Mouse (Mus musculus): ENCODE results near the gene Olfr1250.
"Not testable (repeated sequence)": the region's sequence is repeated elsewhere in the genome, so short reads cannot be mapped to it uniquely, and the experiment has no call there.

Gene Olfr1250

DNA sequence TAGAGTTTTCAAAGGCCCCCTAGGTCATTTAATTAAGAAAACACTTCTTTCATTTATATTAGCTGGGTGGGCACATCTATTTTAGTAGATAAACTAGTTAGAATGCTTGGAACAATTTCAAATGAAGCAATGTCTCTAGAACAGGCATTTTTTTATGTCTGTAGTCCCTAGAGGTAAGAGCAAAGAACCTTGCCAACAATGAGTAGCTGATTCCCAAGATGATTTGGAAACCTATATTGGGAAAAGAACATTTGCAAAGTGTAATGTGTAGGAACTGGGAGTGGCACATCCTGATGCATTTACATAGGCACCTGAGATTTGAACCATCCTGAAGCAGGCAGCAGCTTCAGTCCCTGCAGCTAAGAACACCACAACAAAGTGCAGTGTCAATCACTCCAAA lies at the start of gene Olfr1250:
TSS of gene Olfr1250 (minus strand) at position 101 of the 400 bp plus-strand sequence.
- no peak for DNase-seq (ENCODE audit: low read depth, low spot score)

DNA sequence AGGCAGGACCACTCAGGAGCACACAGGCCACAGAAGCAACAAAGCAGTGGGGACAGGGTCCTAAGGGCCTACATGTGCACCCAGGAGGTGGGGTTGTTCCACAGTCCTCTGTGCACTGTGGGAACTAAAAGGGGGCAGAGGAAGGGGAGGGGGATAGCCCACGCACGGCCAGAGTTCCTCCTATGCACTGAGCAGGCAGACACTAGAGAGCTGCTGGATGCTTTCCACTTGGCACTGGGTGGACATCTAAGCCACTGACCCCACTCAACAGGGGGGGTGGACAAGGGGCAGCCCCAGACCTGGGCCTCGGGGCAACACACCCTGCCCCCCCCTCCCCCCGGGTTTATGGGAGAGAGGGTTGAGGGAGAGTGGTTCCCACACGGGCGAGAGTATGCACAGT lies 30.7 kb upstream of the Olfr1250 start:
- DNase-seq (ENCODE audit: low read depth, low spot score), result no peak

DNA sequence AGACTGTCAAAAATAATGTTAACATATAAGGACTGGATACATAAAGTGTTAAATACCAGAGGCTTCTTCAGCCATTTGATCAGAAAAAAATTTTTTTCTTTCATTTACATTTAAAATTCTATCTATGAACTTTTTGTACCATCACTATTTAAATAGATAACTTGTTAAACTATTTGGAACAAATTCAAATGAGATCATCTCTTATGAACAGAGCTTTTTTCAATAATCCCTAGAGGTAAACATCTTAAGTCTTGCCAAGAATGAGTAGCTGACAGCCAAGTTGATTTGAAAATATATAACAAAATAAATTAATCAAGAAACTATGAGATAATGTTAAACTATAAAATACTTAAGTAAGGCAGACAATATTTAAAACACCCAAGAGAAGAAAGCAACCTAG lies 10.6 kb upstream of the Olfr1250 start, which contains the start of gene Olfr1251:
TSS of gene Olfr1251 (minus strand) at position 101 of the 400 bp plus-strand sequence.
- no peak for DNase-seq (ENCODE audit: low read depth, low spot score)

DNA sequence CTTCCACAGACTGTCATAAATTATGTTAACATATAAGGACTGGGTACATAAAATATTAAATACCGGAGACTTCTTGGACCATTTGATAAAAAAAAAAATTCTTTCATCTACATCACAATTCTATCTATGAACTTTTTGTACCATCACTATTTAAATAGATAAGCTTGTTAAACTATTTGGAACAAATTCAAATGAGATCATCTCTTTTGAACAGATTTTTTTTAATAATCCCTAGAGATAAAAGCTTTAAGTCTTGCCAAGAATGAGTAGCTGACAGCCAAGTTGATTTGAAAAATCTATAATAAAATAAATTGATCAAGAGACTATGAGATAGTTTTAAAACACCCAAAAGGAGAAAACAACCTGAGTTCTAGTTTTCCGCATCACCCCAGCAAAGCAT lies 26.4 kb downstream of the Olfr1250 start, which contains the start of gene Olfr1249:
TSS of gene Olfr1249 (minus strand) at position 101 of the 400 bp plus-strand sequence.
- DNase-seq (ENCODE audit: low read depth, low spot score), result no peak

DNA sequence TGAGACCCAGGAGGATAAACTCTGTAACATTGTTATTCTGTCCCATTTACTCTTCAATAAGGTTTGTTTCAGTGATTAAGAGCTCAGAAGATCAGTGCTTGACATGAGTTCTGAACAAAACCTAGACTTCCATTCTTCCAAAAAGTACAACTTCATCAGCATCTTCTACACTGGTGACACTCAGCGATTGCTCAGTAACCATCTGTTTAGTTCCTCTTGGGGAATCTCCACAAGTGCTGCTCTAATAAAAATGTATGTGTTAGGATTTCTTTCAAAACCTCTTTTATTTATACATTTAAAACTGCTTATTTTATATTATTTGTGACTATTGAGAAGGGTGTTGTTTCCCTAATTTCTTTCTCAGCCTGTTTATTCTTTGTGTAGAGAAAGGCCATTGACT lies 43.1 kb downstream of the Olfr1250 start, which contains the start of gene Olfr1248:
TSS of gene Olfr1248 (minus strand) at position 101 of the 400 bp plus-strand sequence.
- not testable (repeated sequence) for DNase-seq (ENCODE audit: low read depth, low spot score)

DNA sequence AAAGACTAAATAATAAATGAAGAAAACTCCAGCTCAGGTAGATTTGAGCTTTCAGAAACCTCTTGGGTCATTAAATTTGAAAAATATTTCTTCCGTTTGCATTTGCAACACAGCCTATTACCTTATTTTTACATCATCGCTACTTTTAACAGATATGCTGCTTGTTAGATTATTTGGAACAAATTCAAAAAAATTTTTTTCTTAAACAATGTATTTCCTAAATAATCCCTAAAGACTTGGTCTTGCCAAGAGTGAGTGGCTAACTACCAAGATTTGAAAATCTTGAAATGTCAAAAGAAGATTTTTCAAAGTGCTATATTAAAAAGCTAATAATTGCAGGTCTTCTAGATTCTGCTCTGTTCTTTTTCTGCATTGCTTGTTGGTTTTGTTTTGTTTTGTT lies 47.2 kb downstream of the Olfr1250 start, which contains the start of gene Olfr1247:
TSS of gene Olfr1247 (minus strand) at position 101 of the 400 bp plus-strand sequence.
- DNase-seq (ENCODE audit: low read depth, low spot score), result no peak
